Mouse (Mus musculus) lung, adult 2 months (tissue): ENCODE results near the gene 2410137M14Rik.

ENCODE experiments used
- CTCF ChIP-seq: fragments of 200-500 bp; IDR thresholded peaks from 2 replicates; pipeline ENCODE4 v1.5.1; 2011; ENCODE audit warnings: mild to moderate bottlenecking, low read length, control low read depth; ENCODE audit not compliant: insufficient read depth
- POLR2A ChIP-seq: fragments of 200-500 bp; IDR thresholded peaks from 2 replicates; pipeline ENCODE4 v1.6.1; 2011; ENCODE audit warnings: low read depth, mild to moderate bottlenecking, control low read depth, low read length, borderline replicate concordance; ENCODE audit errors: extremely low read depth

- TF ChIP-seq POLR2A (no peak), CTCF (no peak)
Observed at GRCm38 (mm10) chr17:37018328-37018727, 37.3 kb upstream of the 2410137M14Rik start.
